Comparison of ENCODE assay signal across 9 mouse cellular contexts in genomic region chr5:77307821-77308553, GRCm38 (mm10). TPM values are rescaled to one million over a fixed set of nuclear protein-coding genes. Genes with fewer than 3 reads are reported as not detected.
DNase-seq lines count a peak whose midpoint lies in the region; ATAC-seq lines count a peak whose summit lies in the region.
"Had no signal": no experiment of that assay in that cellular context is flagged by ENCODE, and none has a peak within 500 bp of the region (broad histone marks: within the 10 kb centered on the region; RNA-seq: fewer than 3 reads in every experiment).

No protein-coding gene starts in this region.

- H3K4me2 ChIP-seq in hindbrain, embryonic 13.5 days: peak overlapping the region; percentile 99

- H3K36me3 ChIP-seq in heart, embryonic 10.5 days: peaks cover 42% of the 10 kb centered on the region
- peaks cover 30% of the 10 kb centered on the region for H3K36me3 ChIP-seq in hindbrain, embryonic 13.5 days
- H3K36me3 ChIP-seq in midbrain, embryonic 10.5 days: peaks cover 52% of the 10 kb centered on the region

- DNase-seq in heart, embryonic 10.5 days (ENCODE audit: low spot score): no peak
- no peak for DNase-seq in heart, postnatal 10 days
- DNase-seq in MEL-GATA-1-ER (ENCODE audit: extremely low read depth, low read depth): peak; percentile 36
- DNase-seq in midbrain, embryonic 10.5 days (ENCODE audit: low spot score): no peak
- no peak for DNase-seq in left cerebral cortex, postnatal 4 days
- no peak for DNase-seq in left cerebral cortex, postnatal 25 days (ENCODE audit: low spot score in 2 of 2)
- no peak for DNase-seq in left cerebral cortex, adult 8-10 months (ENCODE audit: low spot score in 2 of 2)
- DNase-seq: cerebellum, postnatal 10 days had no signal

- no peaks in the 10 kb centered on the region for H3K27me3 ChIP-seq in heart, embryonic 10.5 days (ENCODE audit: insufficient read depth, poor library complexity, severe bottlenecking)
- no peaks in the 10 kb centered on the region for H3K27me3 ChIP-seq in hindbrain, embryonic 13.5 days
- H3K27me3 ChIP-seq in midbrain, embryonic 10.5 days (ENCODE audit: low read depth, poor library complexity, severe bottlenecking): no peaks in the 10 kb centered on the region

- peak overlapping the region; percentile 83 for H3K9ac ChIP-seq in hindbrain, embryonic 13.5 days

- 78% methylated on average over 5 of the region's 5 CpGs for WGBS in heart, embryonic 10.5 days
- 83% methylated on average over 5 of the region's 5 CpGs for WGBS in hindbrain, embryonic 13.5 days
- WGBS in midbrain, embryonic 10.5 days: 86% methylated on average over 5 of the region's 5 CpGs

- ATAC-seq in hindbrain, embryonic 13.5 days (ENCODE audit: low FRiP score): no peak

- no peaks in the 10 kb centered on the region for H3K9me3 ChIP-seq in heart, embryonic 10.5 days
- no peaks in the 10 kb centered on the region for H3K9me3 ChIP-seq in hindbrain, embryonic 13.5 days
- H3K9me3 ChIP-seq in midbrain, embryonic 10.5 days (replicated peaks): no peaks in the 10 kb centered on the region

- intact Hi-C loops in heart, postnatal 10 days (cut with DNase I): no loop called here
- intact Hi-C loops in left cerebral cortex, postnatal 4 days (cut with DNase I): no loop called here
- intact Hi-C loops in left cerebral cortex, postnatal 25 days (cut with DNase I): no loop called here

- no peak overlapping the region for H3K27ac ChIP-seq in heart, embryonic 10.5 days
- H3K27ac ChIP-seq in hindbrain, embryonic 13.5 days: no peak overlapping the region
- H3K27ac ChIP-seq in midbrain, embryonic 10.5 days (replicated peaks): no peak overlapping the region

- H3K4me1 ChIP-seq in heart, embryonic 10.5 days: peaks cover 25% of the 10 kb centered on the region
- H3K4me1 ChIP-seq in hindbrain, embryonic 13.5 days (replicated peaks): peaks cover 34% of the 10 kb centered on the region
- H3K4me1 ChIP-seq in midbrain, embryonic 10.5 days: peaks cover 33% of the 10 kb centered on the region

- peak overlapping the region; percentile 93 for H3K4me3 ChIP-seq in heart, embryonic 10.5 days
- H3K4me3 ChIP-seq in hindbrain, embryonic 13.5 days: peak overlapping the region; percentile 96
- H3K4me3 ChIP-seq in midbrain, embryonic 10.5 days: peak overlapping the region; percentile 97

RNA-seq across cellular contexts. Expression of gene Noa1, which starts 1.9 kb away (rescaled TPM):
- polyA plus RNA-seq in heart, embryonic 10.5 days (2016; fragmentation: Nextera tagmentation; extraction: Ambion mirVana): 25.0 and 31.6 TPM in 2 replicates
- 10 to 100 TPM; 14.4 to 17.0 TPM for total RNA-seq in heart, postnatal 10 days (2021)
- polyA plus RNA-seq in hindbrain, embryonic 13.5 days (2015; fragmentation: Nextera tagmentation; extraction: Ambion mirVana): 32.5 and 32.8 TPM in 2 replicates
- 32.9 and 37.2 TPM in 2 replicates for polyA plus RNA-seq in midbrain, embryonic 10.5 days (2016; fragmentation: Nextera tagmentation; extraction: Ambion mirVana)
- total RNA-seq in left cerebral cortex, postnatal 4 days (2021): 10 to 100 TPM; 27.3 to 30.0 TPM
- 10 to 100 TPM; 25.7 to 27.7 TPM for total RNA-seq in left cerebral cortex, postnatal 25 days (2021)
- total RNA-seq in left cerebral cortex, adult 8-10 months (2022): 10 to 100 TPM; 21.9 to 26.7 (median 25.0) TPM

RNA-seq across cellular contexts. Expression of gene Polr2b, which starts 2.0 kb away (rescaled TPM):
- 53.9 and 60.3 TPM in 2 replicates for polyA plus RNA-seq in heart, embryonic 10.5 days (2016; fragmentation: Nextera tagmentation; extraction: Ambion mirVana)
- total RNA-seq in heart, postnatal 10 days (2021): 10 to 100 TPM; 33.3 to 36.2 TPM
- 69.2 and 70.0 TPM in 2 replicates for polyA plus RNA-seq in hindbrain, embryonic 13.5 days (2015; fragmentation: Nextera tagmentation; extraction: Ambion mirVana)
- 97.2 and 100 TPM in 2 replicates for polyA plus RNA-seq in midbrain, embryonic 10.5 days (2016; fragmentation: Nextera tagmentation; extraction: Ambion mirVana)
- total RNA-seq in left cerebral cortex, postnatal 4 days (2021): 10 to 100 TPM; 55.4 to 59.3 TPM
- 10 to 100 TPM; 43.3 to 44.9 TPM for total RNA-seq in left cerebral cortex, postnatal 25 days (2021)
- 10 to 100 TPM; 46.3 to 52.1 (median 47.0) TPM for total RNA-seq in left cerebral cortex, adult 8-10 months (2022)

RNA-seq across cellular contexts. Expression of gene Rest, which starts 42.7 kb away (rescaled TPM):
- polyA plus RNA-seq in heart, embryonic 10.5 days (2016; fragmentation: Nextera tagmentation; extraction: Ambion mirVana): 23.7 and 30.8 TPM in 2 replicates
- 10 to 100 TPM; 22.6 to 27.8 TPM for total RNA-seq in heart, postnatal 10 days (2021)
- 9.8 and 10.1 TPM in 2 replicates for polyA plus RNA-seq in hindbrain, embryonic 13.5 days (2015; fragmentation: Nextera tagmentation; extraction: Ambion mirVana)
- polyA plus RNA-seq in midbrain, embryonic 10.5 days (2016; fragmentation: Nextera tagmentation; extraction: Ambion mirVana): 17.8 and 19.5 TPM in 2 replicates
- 1 to 10 TPM; 6.7 to 6.8 TPM for total RNA-seq in left cerebral cortex, postnatal 4 days (2021)
- total RNA-seq in left cerebral cortex, postnatal 25 days (2021): 1 to 10 TPM; 3.6 to 3.9 TPM
- 1 to 10 TPM; 3.9 to 4.9 (median 4.2) TPM for total RNA-seq in left cerebral cortex, adult 8-10 months (2022)
